Mouse (Mus musculus) lung, adult 2 months (tissue): ENCODE measurements around the gene Uck2.

ENCODE experiments used
- CTCF ChIP-seq: fragments of 200-500 bp; IDR thresholded peaks from 2 replicates; pipeline ENCODE4 v1.5.1; 2011; ENCODE audit warnings: mild to moderate bottlenecking, low read length, control low read depth; ENCODE audit not compliant: insufficient read depth
- POLR2A ChIP-seq: fragments of 200-500 bp; IDR thresholded peaks from 2 replicates; pipeline ENCODE4 v1.6.1; 2011; ENCODE audit warnings: low read depth, mild to moderate bottlenecking, control low read depth, low read length, borderline replicate concordance; ENCODE audit errors: extremely low read depth

DNA sequence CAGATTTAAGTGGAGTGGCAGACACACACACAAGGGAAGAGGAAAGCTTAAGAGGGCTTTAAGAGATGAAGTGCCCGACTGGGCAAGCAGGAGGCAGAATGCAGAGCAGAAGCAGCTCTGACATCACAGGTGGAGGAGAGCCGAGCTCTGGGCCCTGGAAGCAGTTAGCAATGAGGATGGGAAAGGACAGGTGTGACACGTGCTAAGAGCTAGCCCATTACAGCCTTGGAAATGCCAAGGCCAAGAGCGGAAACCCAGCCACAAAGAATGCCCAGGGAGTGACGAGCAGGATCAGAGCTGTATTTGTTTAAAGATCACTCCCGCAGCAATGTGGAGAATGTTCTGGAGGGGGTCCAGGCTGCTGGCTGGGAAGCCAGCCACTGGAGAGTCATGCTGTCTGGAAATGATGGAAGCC is 15.3 kb downstream of the Uck2 start:
- TF ChIP-seq CTCF = no peak
- no peak for TF ChIP-seq POLR2A
